ENCODE assay signal across 8 mouse cellular contexts in the genomic region with DNA sequence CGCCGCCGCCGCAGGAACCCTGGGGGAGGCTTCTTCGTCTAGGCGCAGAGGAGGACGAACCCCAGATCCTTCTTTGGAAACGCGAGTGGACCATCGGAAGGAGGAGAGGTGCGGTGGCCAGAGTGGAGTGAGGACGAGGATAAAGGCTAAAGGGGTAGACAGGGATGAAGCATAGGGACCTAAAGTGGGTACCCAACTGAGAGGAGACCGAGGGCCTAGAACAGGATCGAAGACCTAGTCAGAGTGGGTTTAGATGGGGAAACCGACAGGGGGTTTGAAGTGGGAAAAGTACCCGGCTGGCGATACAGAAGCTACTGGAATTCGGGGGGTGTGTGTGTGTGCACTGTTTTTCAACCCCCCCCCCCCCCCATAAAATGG. TPM values are rescaled to one million over a fixed set of nuclear protein-coding genes. Genes with fewer than 3 reads are reported as not detected.
DNase-seq lines count a peak whose midpoint lies in the region; ATAC-seq lines count a peak whose summit lies in the region.

No protein-coding gene starts in this region.

- ATAC-seq in neural tube, embryonic 11.5 days (ENCODE audit: insufficient read depth, low FRiP score, low TSS enrichment), result peak; percentile 56; the same call in 1 of the 2 replicates
- ATAC-seq in limb, embryonic 15.5 days (ENCODE audit: insufficient number of reproducible peaks, low FRiP score, low TSS enrichment, low read depth), result peak; percentile 17; the same call in 1 of the 2 replicates
- peak; percentile 46; the same call in 1 of the 2 replicates for ATAC-seq in stomach, embryonic 14.5 days (ENCODE audit: insufficient number of reproducible peaks, insufficient read depth, low FRiP score, low read depth)

- H3K27ac ChIP-seq in neural tube, embryonic 11.5 days (ENCODE audit: low read depth, low read length), result 0 out of 2 replicates have a peak overlapping the region, but pooled peaks have one; percentile 20
- H3K27ac ChIP-seq in limb, embryonic 15.5 days, result peak overlapping the region; percentile 43
- peak overlapping the region; percentile 39; the same call in 1 of the 2 replicates for H3K27ac ChIP-seq in stomach, embryonic 14.5 days (ENCODE audit: low read length)

- peak; percentile 7 for DNase-seq in embryo, embryonic 10 days (ENCODE audit: low spot score)
- DNase-seq in embryo, embryonic 9.5 days (ENCODE audit: extremely low spot score), result no peak
- no peak for DNase-seq in neural tube, embryonic 11.5 days (ENCODE audit: low spot score)
- DNase-seq in neural tube, embryonic 10.5 days (ENCODE audit: extremely low spot score, low spot score), result no peak
- no peak for DNase-seq in gastrocnemius, postnatal 4 days (ENCODE audit: low spot score in 2 of 2)
- DNase-seq in natural killer cell, adult 2 months (ENCODE audit: low spot score in 2 of 2), result no peak

- 8% methylated on average over 18 of the region's 18 CpGs for WGBS in neural tube, embryonic 11.5 days
- 4% methylated on average over 18 of the region's 18 CpGs for WGBS in limb, embryonic 15.5 days
- 6% methylated on average over 18 of the region's 18 CpGs for WGBS in stomach, embryonic 14.5 days

- H3K9me3 ChIP-seq in neural tube, embryonic 11.5 days (ENCODE audit: control insufficient read depth, low read length), result no peaks in the 10 kb centered on the region
- H3K9me3 ChIP-seq in limb, embryonic 15.5 days, result no peaks in the 10 kb centered on the region
- peaks cover 6% of the 10 kb centered on the region; the same call in 1 of the 2 replicates for H3K9me3 ChIP-seq in stomach, embryonic 14.5 days (ENCODE audit: control insufficient read depth, low read depth, low read length)

- no peaks in the 10 kb centered on the region for H3K36me3 ChIP-seq in neural tube, embryonic 11.5 days (ENCODE audit: control insufficient read depth, insufficient read depth, low read length)
- peaks cover 6% of the 10 kb centered on the region; the same call in 1 of the 2 replicates for H3K36me3 ChIP-seq in limb, embryonic 15.5 days
- H3K36me3 ChIP-seq in stomach, embryonic 14.5 days (ENCODE audit: control insufficient read depth, insufficient read depth, low read length), result no peaks in the 10 kb centered on the region; the same call in 1 of the 2 replicates

- no peaks in the 10 kb centered on the region; the same call in 1 of the 2 replicates for H3K4me1 ChIP-seq in neural tube, embryonic 11.5 days (ENCODE audit: control insufficient read depth, insufficient read depth, low read length)
- H3K4me1 ChIP-seq in limb, embryonic 15.5 days, result peaks cover 7% of the 10 kb centered on the region; the same call in 1 of the 2 replicates
- no peaks in the 10 kb centered on the region for H3K4me1 ChIP-seq in stomach, embryonic 14.5 days (ENCODE audit: control insufficient read depth, insufficient read depth, low read length)

- H3K4me2 ChIP-seq in neural tube, embryonic 11.5 days (ENCODE audit: low read depth), result peak overlapping the region; percentile 70
- H3K4me2 ChIP-seq in limb, embryonic 15.5 days, result peak overlapping the region; percentile 74
- H3K4me2 ChIP-seq in stomach, embryonic 14.5 days (replicated peaks; ENCODE audit: low read depth, low read length), result peak overlapping the region; percentile 65

- H3K4me3 ChIP-seq in neural tube, embryonic 11.5 days (ENCODE audit: low read depth, low read length), result peak overlapping the region; percentile 80
- H3K4me3 ChIP-seq in limb, embryonic 15.5 days, result peak overlapping the region; percentile 84
- peak overlapping the region; percentile 79 for H3K4me3 ChIP-seq in stomach, embryonic 14.5 days (ENCODE audit: low read depth, low read length)

- no peaks in the 10 kb centered on the region for H3K27me3 ChIP-seq in neural tube, embryonic 11.5 days (ENCODE audit: control insufficient read depth, insufficient read depth, low read length)
- no peaks in the 10 kb centered on the region for H3K27me3 ChIP-seq in limb, embryonic 15.5 days
- no peaks in the 10 kb centered on the region for H3K27me3 ChIP-seq in stomach, embryonic 14.5 days (ENCODE audit: control insufficient read depth, insufficient read depth, low read length)

- H3K9ac ChIP-seq in neural tube, embryonic 11.5 days (ENCODE audit: low read length), result peak overlapping the region; percentile 78
- peak overlapping the region; percentile 67 for H3K9ac ChIP-seq in limb, embryonic 15.5 days
- H3K9ac ChIP-seq in stomach, embryonic 14.5 days (replicated peaks; ENCODE audit: low read depth, low read length), result peak overlapping the region; percentile 61

RNA-seq across cellular contexts. Expression of a gene that starts 0.4 kb away (rescaled TPM):
- polyA plus RNA-seq in neural tube, embryonic 11.5 days (2014; fragmentation: Nextera tagmentation; extraction: Ambion mirVana), result 83.9 and 95.0 TPM in 2 replicates
- 33.7 and 35.0 TPM in 2 replicates for polyA plus RNA-seq in limb, embryonic 15.5 days (2015; fragmentation: Nextera tagmentation; extraction: Ambion mirVana)
- polyA plus RNA-seq in stomach, embryonic 14.5 days (2014; fragmentation: Nextera tagmentation; extraction: Ambion mirVana), result 42.0 and 42.2 TPM in 2 replicates
- total RNA-seq in gastrocnemius, postnatal 4 days (2021), result 10 to 100 TPM; 24.8 to 27.6 TPM

RNA-seq across cellular contexts. Expression of a gene that starts 26.2 kb away (rescaled TPM):
- 5.0 and 6.8 TPM in 2 replicates for polyA plus RNA-seq in neural tube, embryonic 11.5 days (2014; fragmentation: Nextera tagmentation; extraction: Ambion mirVana)
- 4.8 and 4.9 TPM in 2 replicates for polyA plus RNA-seq in limb, embryonic 15.5 days (2015; fragmentation: Nextera tagmentation; extraction: Ambion mirVana)
- polyA plus RNA-seq in stomach, embryonic 14.5 days (2014; fragmentation: Nextera tagmentation; extraction: Ambion mirVana), result 4.0 and 5.8 TPM in 2 replicates
- total RNA-seq in gastrocnemius, postnatal 4 days (2021), result 1 to 10 TPM; 2.9 to 4.1 TPM

RNA-seq across cellular contexts. Expression of a gene that starts 28.1 kb away (rescaled TPM):
- 31.7 and 32.7 TPM in 2 replicates for polyA plus RNA-seq in neural tube, embryonic 11.5 days (2014; fragmentation: Nextera tagmentation; extraction: Ambion mirVana)
- polyA plus RNA-seq in limb, embryonic 15.5 days (2015; fragmentation: Nextera tagmentation; extraction: Ambion mirVana), result 33.2 and 33.9 TPM in 2 replicates
- polyA plus RNA-seq in stomach, embryonic 14.5 days (2014; fragmentation: Nextera tagmentation; extraction: Ambion mirVana), result 27.1 and 30.8 TPM in 2 replicates
- total RNA-seq in gastrocnemius, postnatal 4 days (2021), result 10 to 100 TPM; 24.5 to 29.1 TPM

RNA-seq across cellular contexts. Expression of a gene that starts 36.3 kb away (rescaled TPM):
- 0.32 and 0.73 TPM in 2 replicates for polyA plus RNA-seq in neural tube, embryonic 11.5 days (2014; fragmentation: Nextera tagmentation; extraction: Ambion mirVana)
- polyA plus RNA-seq in limb, embryonic 15.5 days (2015; fragmentation: Nextera tagmentation; extraction: Ambion mirVana), result 1.2 and 2.5 TPM in 2 replicates
- polyA plus RNA-seq in stomach, embryonic 14.5 days (2014; fragmentation: Nextera tagmentation; extraction: Ambion mirVana), result 0.69 and 0.97 TPM in 2 replicates
- not detected for total RNA-seq in gastrocnemius, postnatal 4 days (2021)

RNA-seq across cellular contexts. Expression of a gene that starts 40.4 kb away (rescaled TPM):
- polyA plus RNA-seq in neural tube, embryonic 11.5 days (2014; fragmentation: Nextera tagmentation; extraction: Ambion mirVana), result 23.2 and 24.0 TPM in 2 replicates
- polyA plus RNA-seq in limb, embryonic 15.5 days (2015; fragmentation: Nextera tagmentation; extraction: Ambion mirVana), result 25.5 and 27.5 TPM in 2 replicates
- polyA plus RNA-seq in stomach, embryonic 14.5 days (2014; fragmentation: Nextera tagmentation; extraction: Ambion mirVana), result 25.8 and 27.1 TPM in 2 replicates
- 10 to 100 TPM; 43.8 to 46.8 TPM for total RNA-seq in gastrocnemius, postnatal 4 days (2021)
